Mouse (Mus musculus) cerebellum, postnatal 25 days (tissue): Measurements from ENCODE around the gene Trim27.

Experiments used
- DNase-seq, 2 experiments: peaks; one replicate each; pipeline ENCODE4 v3.0.0; 2021; ENCODE audit warnings: mixed read lengths in 2 of 2

Gene Trim27

DNA sequence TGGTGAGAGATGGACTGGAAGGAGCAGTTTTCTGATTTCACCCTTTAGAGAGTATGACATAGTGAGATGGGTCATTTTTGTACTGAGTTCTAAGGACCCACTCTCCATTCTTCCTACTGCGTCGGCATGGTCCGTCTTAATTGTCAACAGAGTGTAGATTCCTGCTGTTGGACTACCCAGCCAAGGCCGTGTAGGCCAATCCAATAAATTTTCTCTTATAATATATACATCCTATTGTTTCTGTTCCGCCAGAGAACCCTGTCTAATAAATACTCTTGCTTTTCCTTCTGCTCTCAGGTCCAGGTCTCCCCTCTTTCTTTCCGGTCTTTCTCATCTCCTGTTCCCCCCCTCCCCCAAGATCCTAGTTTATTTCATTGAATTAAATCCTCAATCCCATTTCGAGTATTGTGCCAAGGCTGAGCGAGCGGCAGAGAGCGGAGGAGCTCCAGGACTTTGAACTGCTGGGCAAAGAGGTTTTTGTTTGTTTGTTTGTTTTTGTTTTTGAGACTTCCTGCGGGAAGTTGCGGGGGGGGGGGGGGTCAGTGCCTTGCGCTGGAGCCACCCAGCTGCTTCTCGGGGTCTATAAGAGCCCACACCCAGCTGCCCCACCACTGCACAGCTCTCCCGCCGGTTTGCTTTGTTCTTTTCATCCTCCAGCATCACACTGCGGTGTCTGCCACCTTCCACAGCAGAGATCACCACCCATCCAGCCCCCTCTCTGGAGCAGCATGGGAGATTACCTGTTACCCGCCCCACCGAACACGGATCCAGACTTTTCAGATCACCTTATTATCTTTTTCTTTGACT, 42.6 kb downstream of the Trim27 start:
- DNase-seq, result no peak

DNA sequence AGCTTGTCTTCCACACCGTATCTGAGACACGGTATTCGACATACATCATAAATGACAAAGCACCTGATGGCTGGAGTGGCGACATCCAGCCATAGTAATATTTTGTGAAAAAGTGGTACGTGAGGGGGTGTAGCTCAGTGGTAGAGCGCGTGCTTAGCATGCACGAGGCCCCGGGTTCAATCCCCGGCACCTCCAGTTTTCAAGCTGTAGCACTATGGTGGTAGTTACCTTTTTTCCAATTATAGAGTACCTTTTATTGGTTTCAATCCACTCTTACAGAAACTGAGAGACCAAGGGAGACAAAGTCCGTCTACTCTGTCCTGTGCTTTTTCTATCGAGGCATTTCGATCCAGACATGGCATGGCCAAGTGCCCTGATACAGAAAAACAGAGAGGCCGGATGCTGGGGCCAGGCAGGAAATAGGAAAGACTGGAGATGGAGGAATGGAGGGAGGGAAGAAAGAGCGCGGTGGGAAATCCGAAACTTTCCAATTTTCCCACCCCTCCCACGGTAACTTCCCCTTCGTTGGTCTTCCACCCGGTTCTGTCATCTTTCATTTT, 43.3 kb downstream of the Trim27 start:
- DNase-seq, result peak; percentile 94

DNA sequence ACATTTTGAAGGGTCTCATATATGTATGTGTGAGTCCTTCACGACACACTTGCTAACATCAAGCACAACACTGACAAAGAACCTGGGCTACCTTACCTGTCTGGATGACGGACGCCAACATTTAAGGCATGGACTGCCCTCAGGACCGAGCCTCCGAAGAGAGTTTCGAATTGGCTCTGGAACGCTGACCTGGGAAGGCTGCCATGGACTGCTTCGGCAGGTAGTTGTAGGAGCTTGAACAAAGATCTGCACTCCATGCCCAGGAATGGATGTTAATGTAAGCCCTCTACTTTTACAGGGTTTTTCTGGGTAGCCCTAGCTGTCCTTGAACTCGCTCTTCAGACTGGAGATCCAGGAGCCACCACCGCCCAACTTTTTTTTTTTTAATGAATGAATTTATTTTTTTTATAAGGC, 44.0 kb downstream of the Trim27 start:
- DNase-seq, result peak; percentile 46

DNA sequence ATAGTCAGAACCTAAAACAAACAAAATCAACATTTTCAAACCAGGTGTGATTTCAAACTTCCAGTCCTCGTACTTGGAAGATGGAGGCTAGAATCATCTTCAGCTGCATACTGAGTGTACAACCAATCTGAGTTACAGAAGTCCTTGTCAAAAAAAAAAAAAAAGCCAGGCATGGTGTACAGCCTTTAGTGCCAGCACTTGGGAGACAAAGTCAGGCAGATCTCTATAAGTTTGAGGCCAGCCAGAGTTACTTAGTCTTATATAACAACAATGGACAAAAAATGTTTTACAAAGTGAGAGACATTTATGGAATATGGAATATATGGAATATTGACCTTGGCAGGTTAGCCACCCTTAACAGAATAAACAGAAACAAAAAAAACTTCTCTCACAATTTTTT, 45.1 kb downstream of the Trim27 start:
- DNase-seq, result no peak

DNA sequence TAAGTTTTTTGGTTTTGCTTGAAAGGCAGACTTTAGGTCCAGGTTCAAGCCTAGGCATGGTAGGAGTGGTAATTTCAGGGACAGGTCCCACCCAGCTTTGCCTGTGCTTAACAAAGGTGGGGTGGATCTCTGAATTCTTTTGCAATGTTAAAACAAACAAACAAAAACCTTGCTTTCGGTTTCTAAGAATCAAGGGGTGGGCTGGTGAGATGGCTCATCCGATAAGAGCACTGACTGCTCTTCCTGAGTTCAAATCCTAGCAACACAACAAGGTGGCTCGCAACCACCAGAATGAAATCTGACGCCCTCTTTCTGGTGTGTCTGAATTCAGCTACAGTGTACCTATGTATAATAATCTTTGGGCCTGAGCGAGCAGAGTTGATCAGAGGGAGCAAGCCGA, 46.0 kb downstream of the Trim27 start:
- DNase-seq, result no peak

DNA sequence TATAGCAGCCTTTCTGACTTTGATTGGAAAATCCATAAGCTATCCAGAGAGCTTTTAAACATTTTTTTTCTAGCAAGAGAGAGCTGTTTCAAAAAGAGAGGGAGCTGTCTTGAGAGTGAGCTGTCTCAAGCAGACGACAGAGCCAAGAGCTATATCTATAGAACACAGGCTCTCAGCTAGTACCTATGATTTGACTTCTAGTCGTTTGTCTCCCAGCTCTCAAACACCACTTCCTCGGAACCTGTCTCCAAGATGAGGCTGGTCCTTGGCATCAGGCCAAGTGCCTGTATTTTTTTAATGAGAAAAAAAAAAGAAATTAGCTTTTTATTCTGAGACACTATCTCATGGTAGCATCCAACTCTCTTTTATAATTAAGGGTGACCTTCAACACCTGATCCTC, 46.8 kb downstream of the Trim27 start:
- DNase-seq, result no peak

DNA sequence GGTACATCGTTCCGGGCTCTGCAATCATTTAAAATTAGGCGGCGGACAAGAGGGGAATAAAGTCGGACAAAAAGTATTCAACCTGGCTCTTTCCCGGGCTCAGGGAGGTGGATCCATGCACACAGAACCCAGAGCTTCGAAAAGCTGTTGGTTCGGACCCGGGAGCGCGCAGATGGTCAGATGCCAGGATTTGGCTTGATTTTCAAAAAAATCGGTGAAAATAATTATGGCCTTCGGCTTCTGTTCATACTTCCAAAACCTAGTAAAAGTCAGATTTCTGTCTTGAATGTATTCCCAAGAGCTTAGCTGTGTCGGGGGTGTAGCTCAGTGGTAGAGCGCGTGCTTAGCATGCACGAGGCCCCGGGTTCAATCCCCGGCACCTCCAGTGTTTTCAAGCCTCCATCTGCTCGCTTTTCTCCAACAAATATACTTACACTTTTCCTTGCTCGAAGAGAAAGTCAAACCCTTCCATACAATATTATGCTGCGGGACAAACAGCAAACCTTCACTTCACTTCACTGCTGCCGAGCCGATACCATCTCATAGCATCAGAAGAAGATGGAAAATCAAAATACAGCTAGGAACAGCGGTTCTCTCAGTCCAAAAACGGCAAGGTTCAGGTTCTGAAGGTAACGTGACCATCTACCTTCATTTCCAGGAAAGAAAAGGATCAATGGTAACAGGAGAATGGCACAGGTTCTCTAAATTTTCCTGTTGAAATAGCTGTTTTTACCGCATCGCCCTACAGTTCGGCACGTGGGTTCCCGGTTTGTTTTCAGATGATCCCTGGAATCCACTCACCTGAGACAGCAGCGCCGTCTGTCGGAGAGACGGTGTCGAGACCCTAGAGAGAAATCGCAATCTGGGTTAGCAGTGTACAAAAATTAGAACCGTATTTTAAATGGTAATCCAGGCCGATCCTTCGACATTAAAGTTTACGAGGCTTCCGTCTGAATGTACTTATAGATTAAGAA, 54.8 kb downstream of the Trim27 start:
- peak; percentile 93 for DNase-seq

DNA sequence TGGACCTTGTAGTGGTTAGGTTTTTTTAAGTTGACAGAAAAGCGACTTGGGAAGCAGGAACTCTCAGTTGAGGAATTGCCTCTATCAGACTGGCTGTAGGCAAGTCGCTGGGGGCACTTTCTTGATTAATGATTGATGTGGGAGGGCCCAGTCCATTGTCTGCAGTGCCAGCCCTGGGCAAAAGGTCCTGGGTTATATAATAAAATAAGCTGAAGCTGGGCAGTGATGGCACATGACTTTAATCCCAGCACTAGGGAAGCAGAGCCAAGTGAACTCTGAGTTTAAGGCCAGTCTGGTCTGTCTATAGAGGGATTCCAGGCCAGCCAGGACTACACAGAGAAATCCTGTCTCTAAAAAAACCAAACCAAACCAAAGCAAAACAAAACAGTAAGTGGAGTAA, 57.5 kb downstream of the Trim27 start:
- no peak for DNase-seq

DNA sequence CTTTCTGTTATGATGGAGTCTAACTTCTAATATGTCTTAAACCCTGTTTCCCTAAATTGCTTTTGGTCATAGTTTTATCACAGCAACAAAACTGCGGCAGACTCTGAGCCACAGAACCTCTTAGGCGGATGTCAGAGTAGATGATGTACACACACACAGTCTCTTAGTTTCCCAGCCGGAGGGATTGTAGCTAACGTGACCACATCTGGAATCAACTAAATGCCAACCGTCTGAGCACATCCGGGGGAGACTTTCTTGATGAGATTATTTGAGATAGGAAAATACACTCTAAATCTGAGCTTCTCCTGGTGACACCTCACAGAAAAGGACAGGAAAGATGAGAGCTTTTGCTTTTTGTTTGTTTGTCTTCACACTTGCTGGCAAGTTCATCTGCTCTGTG, 57.9 kb downstream of the Trim27 start:
- no peak for DNase-seq

DNA sequence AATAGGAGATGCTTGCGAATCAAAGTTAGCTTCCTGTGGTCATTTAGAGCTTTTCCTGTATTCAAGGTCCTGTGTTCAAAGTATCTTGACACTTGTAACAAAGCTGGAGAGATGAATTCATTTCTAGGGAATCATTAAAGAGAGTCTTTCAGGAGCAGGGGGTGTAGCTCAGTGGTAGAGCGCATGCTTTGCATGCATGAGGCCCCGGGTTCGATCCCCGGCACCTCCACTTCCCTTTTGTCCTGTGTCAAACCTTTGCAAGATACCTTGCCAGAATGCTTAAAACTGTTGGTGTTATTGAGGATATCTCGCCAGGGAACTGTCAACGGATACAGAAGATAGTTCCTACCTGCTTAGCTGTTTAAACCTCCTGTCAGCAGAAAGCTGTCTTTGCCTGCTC, 61.5 kb downstream of the Trim27 start:
- DNase-seq, result peak; percentile 37 to 57

DNA sequence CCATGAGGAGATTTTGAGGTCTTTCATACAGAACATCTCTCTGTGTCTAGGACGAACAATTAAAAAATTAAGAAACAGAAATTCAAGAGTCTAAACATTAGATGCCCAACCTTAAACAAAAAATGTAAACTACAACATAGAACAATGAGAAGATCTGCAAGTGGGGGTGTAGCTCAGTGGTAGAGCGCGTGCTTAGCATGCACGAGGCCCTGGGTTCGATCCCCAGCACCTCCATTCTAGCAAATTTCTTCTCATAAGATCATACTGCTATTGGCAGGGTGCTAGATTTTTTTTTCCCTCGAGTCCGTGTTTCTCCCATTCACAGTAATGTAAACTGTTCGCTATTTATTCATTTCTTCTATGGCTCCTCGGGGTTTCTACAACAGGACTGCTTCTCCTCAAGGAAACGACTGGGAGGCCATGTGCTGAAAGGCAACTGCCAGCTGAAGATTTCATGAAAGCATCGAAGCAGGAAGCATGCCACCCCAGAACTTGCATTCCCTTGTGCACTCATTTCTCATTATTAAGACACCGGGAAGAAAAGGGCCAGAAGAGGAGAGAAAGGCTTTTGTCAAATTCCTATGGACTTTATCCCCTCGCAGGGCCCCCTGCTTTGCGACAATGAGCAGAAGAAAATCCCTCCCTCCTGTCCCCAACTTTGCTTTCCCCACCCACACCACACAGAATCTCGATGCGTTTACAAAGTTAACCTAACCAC, 63.3 kb downstream of the Trim27 start:
- DNase-seq, result peak in 1 of 2 experiments; percentile 41

DNA sequence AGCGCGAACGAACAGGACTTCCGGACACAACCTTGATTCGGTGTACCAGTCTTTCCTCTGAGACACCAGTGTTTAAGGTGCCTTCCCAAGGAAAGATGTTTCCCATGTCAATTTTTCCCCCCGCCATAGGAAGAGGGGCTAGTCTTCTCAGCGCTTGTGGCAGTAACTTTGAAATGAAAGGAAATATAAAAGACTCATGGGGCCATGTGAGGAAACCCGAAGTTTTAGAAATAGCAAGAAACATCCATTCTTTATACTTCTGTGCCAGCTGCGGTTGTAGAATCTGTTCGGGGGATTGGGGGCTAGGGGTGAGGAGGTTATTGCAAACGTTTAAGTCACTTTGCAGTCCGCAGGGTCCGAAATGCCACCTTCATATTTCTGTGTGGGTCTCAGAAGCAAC, 64.0 kb downstream of the Trim27 start:
- DNase-seq, result no peak

DNA sequence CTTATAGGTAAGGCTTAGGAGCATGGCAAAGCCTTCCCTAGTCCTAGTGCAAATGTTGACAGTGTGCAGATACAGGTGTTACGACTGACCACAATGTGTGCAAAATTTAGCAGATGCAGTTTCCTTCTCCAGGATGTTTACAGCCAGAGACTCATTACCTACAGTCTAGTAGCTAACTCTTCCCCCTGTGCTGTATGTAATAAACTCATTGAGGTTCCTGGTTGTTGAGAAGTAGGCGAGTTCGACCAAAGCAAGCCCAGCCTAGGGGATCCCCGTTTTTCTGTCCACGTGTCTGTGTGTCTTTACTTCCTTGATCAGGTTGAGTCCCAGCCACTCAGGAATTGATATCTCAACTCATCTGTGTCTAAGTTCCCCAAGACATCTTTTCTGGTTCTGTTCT, 64.8 kb downstream of the Trim27 start:
- DNase-seq, result no peak
